Mouse (Mus musculus) neural tube, embryonic 12.5 days (tissue): ENCODE data around the gene Olfml2a. TPM values are rescaled to one million over a fixed set of nuclear protein-coding genes. Genes with fewer than 3 reads are reported as not detected.

Experiments
- ATAC-seq: fragments of 200-750 bp; cut with Nextera tagmentation; 2 replicates; pipeline ENCODE4 v1.8.0; 2017; ENCODE audit warnings: low read depth, mild to moderate bottlenecking, moderate TSS enrichment, moderate library complexity; ENCODE audit not compliant: low FRiP score
- H3K27ac ChIP-seq: fragments of 300-500 bp; sonication (generic); 2 replicates; pipeline ENCODE4 v1.5.1; 2016
- H3K27me3 ChIP-seq: fragments of 300-500 bp; sonication (generic); replicated peaks from 2 replicates; pipeline ENCODE4 v1.6.1; 2016; ENCODE audit warnings: mild to moderate bottlenecking
- H3K36me3 ChIP-seq: fragments of 300-500 bp; sonication (generic); 2 replicates; pipeline ENCODE4 v1.6.1; 2016; ENCODE audit warnings: mild to moderate bottlenecking
- H3K4me1 ChIP-seq: fragments of 300-500 bp; sonication (generic); 2 replicates; pipeline ENCODE4 v1.6.1; 2016
- H3K4me2 ChIP-seq: fragments of 300-500 bp; sonication (generic); replicated peaks from 2 replicates; pipeline ENCODE4 v1.6.1; 2016; ENCODE audit warnings: mild to moderate bottlenecking
- H3K4me3 ChIP-seq: fragments of 300-500 bp; sonication (generic); 2 replicates; pipeline ENCODE4 v1.5.1; 2016
- H3K9ac ChIP-seq: fragments of 300-500 bp; sonication (generic); 2 replicates; pipeline ENCODE4 v1.6.1; 2016; ENCODE audit warnings: mild to moderate bottlenecking
- H3K9me3 ChIP-seq: fragments of 300-500 bp; sonication (generic); 2 replicates; pipeline ENCODE4 v1.6.1; 2016; ENCODE audit warnings: mild to moderate bottlenecking
- whole genome bisulfite sequencing: fragments of 180-500 bp; shearing (Covaris S2); methylation state at CpG from one replicate; pipeline ENCODE4 v1.1.7; 2016; 5-methylcytosine and 5-hydroxymethylcytosine counted together
- polyA plus RNA-seq: library from polyadenylated mRNA; unstranded; fragments of >200 nt; fragmentation: Nextera tagmentation; extraction: Ambion mirVana; gene quantifications from 2 replicates; pipeline ENCODE4 v1.2.1, GENCODE M21; 2016

Olfml2a gene
- polyA plus RNA-seq, 1 experiment from 2014 or later = 5.3 TPM

GRCm38 (mm10) chr2:38925171-38926080 lies 6.4 kb upstream of the Olfml2a start:
- Histone ChIP-seq H3K4me1 (peaks cover 19% of the 10 kb centered on the region), H3K36me3 (no peaks in the 10 kb centered on the region), H3K9me3 (no peaks in the 10 kb centered on the region), H3K9ac (peak overlapping the region; percentile 78), H3K4me3 (peak overlapping the region; percentile 86), H3K27me3 (no peaks in the 10 kb centered on the region), H3K4me2 (peak overlapping the region; percentile 91), H3K27ac (peak overlapping the region; percentile 53)
- under 1% methylated on average over 51 of the region's 51 CpGs for WGBS
- ATAC-seq = peak; percentile 78

GRCm38 (mm10) chr2:38926145-38926891 lies 5.5 kb upstream of the Olfml2a start:
- H3K36me3 ChIP-seq = no peaks in the 10 kb centered on the region
- under 1% methylated on average over 52 of the region's 53 CpGs for WGBS
- peak overlapping the region; percentile 78 for H3K9ac ChIP-seq
- ATAC-seq = peak; percentile 93
- H3K4me2 ChIP-seq = peak overlapping the region; percentile 91
- H3K4me1 ChIP-seq = peaks cover 20% of the 10 kb centered on the region
- H3K4me3 ChIP-seq = peak overlapping the region; percentile 86
- H3K27ac ChIP-seq = peak overlapping the region; percentile 53; the same call in 1 of the 2 replicates
- no peaks in the 10 kb centered on the region for H3K27me3 ChIP-seq
- H3K9me3 ChIP-seq = no peaks in the 10 kb centered on the region

GRCm38 (mm10) chr2:38927115-38927979 lies 4.4 kb upstream of the Olfml2a start, which contains the start of gene Nr6a1:
Gene Nr6a1, minus strand, starts transcription at chr2:38927688.
- Histone ChIP-seq H3K4me3 (peak within 1 kb of the TSS; percentile 37), H3K27me3 (no peaks in the 10 kb centered on the region), H3K4me2 (peak within 1 kb of the TSS; percentile 91), H3K4me1 (peaks cover 25% of the 10 kb centered on the region), H3K9me3 (no peaks in the 10 kb centered on the region), H3K9ac (no peak within 1 kb of the TSS), H3K36me3 (no peaks in the 10 kb centered on the region), H3K27ac (no peak within 1 kb of the TSS)
- 9% methylated on average over 18 of the region's 19 CpGs for WGBS
- ATAC-seq = peak; percentile 38

GRCm38 (mm10) chr2:38930269-38930668 lies 1.5 kb upstream of the Olfml2a start:
- no peak overlapping the region for H3K4me3 ChIP-seq
- H3K27me3 ChIP-seq = no peaks in the 10 kb centered on the region
- H3K4me2 ChIP-seq = no peak overlapping the region
- H3K9ac ChIP-seq = no peak overlapping the region
- H3K9me3 ChIP-seq = no peaks in the 10 kb centered on the region
- no peak overlapping the region for H3K27ac ChIP-seq
- peaks cover 20% of the 10 kb centered on the region for H3K4me1 ChIP-seq
- H3K36me3 ChIP-seq = no peaks in the 10 kb centered on the region
- no peak for ATAC-seq
- 45% methylated on average over 2 of the region's 2 CpGs for WGBS

GRCm38 (mm10) chr2:38933931-38934330 lies 2.2 kb downstream of the Olfml2a start:
- Histone ChIP-seq H3K4me1 (peaks cover 14% of the 10 kb centered on the region), H3K27ac (no peak overlapping the region), H3K4me3 (no peak overlapping the region), H3K27me3 (no peaks in the 10 kb centered on the region), H3K9ac (no peak overlapping the region), H3K9me3 (no peaks in the 10 kb centered on the region), H3K4me2 (peak overlapping the region; percentile 6; the same call in 1 of the 2 replicates), H3K36me3 (no peaks in the 10 kb centered on the region)
- 14% methylated on average over 2 of the region's 2 CpGs for WGBS
- ATAC-seq = no peak

GRCm38 (mm10) chr2:38934936-38935335 lies 3.2 kb downstream of the Olfml2a start:
- H3K27ac ChIP-seq = no peak overlapping the region
- no peak overlapping the region; the same call in 1 of the 2 replicates for H3K4me2 ChIP-seq
- no peak for ATAC-seq
- H3K4me3 ChIP-seq = no peak overlapping the region
- H3K9ac ChIP-seq = no peak overlapping the region
- peaks cover 14% of the 10 kb centered on the region for H3K4me1 ChIP-seq
- WGBS = 60% methylated on average over 5 of the region's 5 CpGs
- no peaks in the 10 kb centered on the region for H3K27me3 ChIP-seq
- H3K36me3 ChIP-seq = no peaks in the 10 kb centered on the region
- H3K9me3 ChIP-seq = no peaks in the 10 kb centered on the region

GRCm38 (mm10) chr2:38936721-38937378 lies 5.1 kb downstream of the Olfml2a start:
- Histone ChIP-seq H3K36me3 (no peaks in the 10 kb centered on the region), H3K9ac (no peak overlapping the region), H3K27ac (no peak overlapping the region), H3K4me2 (no peak overlapping the region), H3K4me3 (no peak overlapping the region), H3K4me1 (peaks cover 7% of the 10 kb centered on the region), H3K9me3 (no peaks in the 10 kb centered on the region), H3K27me3 (no peaks in the 10 kb centered on the region)
- ATAC-seq = no peak
- 84% methylated on average over 9 of the region's 9 CpGs for WGBS

- H3K9ac ChIP-seq = no peak overlapping the region
- no peaks in the 10 kb centered on the region for H3K9me3 ChIP-seq
- H3K4me3 ChIP-seq = no peak overlapping the region
- no peak overlapping the region for H3K27ac ChIP-seq
- WGBS = 86% methylated on average over 3 of the region's 3 CpGs
- H3K4me2 ChIP-seq = no peak overlapping the region
- H3K36me3 ChIP-seq = no peaks in the 10 kb centered on the region
- peaks cover 4% of the 10 kb centered on the region; the same call in 1 of the 2 replicates for H3K4me1 ChIP-seq
- no peaks in the 10 kb centered on the region for H3K27me3 ChIP-seq
- no peak for ATAC-seq
These were observed 5.6 kb downstream of the Olfml2a start for GRCm38 (mm10) chr2:38937396-38937795.

- Histone ChIP-seq H3K27me3 (no peaks in the 10 kb centered on the region), H3K4me3 (no peak overlapping the region), H3K4me2 (no peak overlapping the region), H3K36me3 (no peaks in the 10 kb centered on the region), H3K27ac (no peak overlapping the region), H3K9me3 (no peaks in the 10 kb centered on the region), H3K9ac (no peak overlapping the region), H3K4me1 (peaks cover 4% of the 10 kb centered on the region; the same call in 1 of the 2 replicates)
- ATAC-seq = no peak
- WGBS = 82% methylated on average over 1 of the region's 1 CpGs
These were observed 6.2 kb downstream of the Olfml2a start for GRCm38 (mm10) chr2:38938007-38938406.

GRCm38 (mm10) chr2:38939047-38939446 lies 7.3 kb downstream of the Olfml2a start:
- Histone ChIP-seq H3K9me3 (no peaks in the 10 kb centered on the region), H3K27ac (no peak overlapping the region), H3K27me3 (no peaks in the 10 kb centered on the region), H3K4me3 (no peak overlapping the region), H3K36me3 (no peaks in the 10 kb centered on the region), H3K4me1 (peaks cover 2% of the 10 kb centered on the region; the same call in 1 of the 2 replicates), H3K9ac (no peak overlapping the region), H3K4me2 (no peak overlapping the region)
- no peak for ATAC-seq
- 67% methylated on average over 2 of the region's 2 CpGs for WGBS

GRCm38 (mm10) chr2:38941426-38941825 lies 9.6 kb downstream of the Olfml2a start:
- WGBS = 86% methylated on average over 14 of the region's 14 CpGs
- Histone ChIP-seq H3K4me2 (no peak overlapping the region), H3K9me3 (no peaks in the 10 kb centered on the region), H3K4me1 (no peaks in the 10 kb centered on the region), H3K36me3 (no peaks in the 10 kb centered on the region), H3K4me3 (no peak overlapping the region), H3K27me3 (no peaks in the 10 kb centered on the region), H3K9ac (no peak overlapping the region), H3K27ac (no peak overlapping the region)
- ATAC-seq = no peak
